Mouse (Mus musculus) cerebellum, adult 11 months (tissue): Measurements from ENCODE around the gene Fkbp5.
"Not testable (repeated sequence)": the region's sequence is repeated elsewhere in the genome, so short reads cannot be mapped to it uniquely, and the experiment has no call there.

ENCODE experiments used
- DNase-seq: peaks from one replicate; pipeline ENCODE4 v3.0.0; 2022

Fkbp5 gene

GRCm38 (mm10) chr17:28368449-28368848 is 148.9 kb downstream of the Fkbp5 start:
- peak; percentile 32 for DNase-seq

GRCm38 (mm10) chr17:28365122-28365521 is 152.2 kb downstream of the Fkbp5 start, which contains the start of gene Tulp1:
TSS of gene Tulp1 (minus strand) at chr17:28365222.
- DNase-seq = no peak

- no peak for DNase-seq
These were observed 153.8 kb downstream of the Fkbp5 start for GRCm38 (mm10) chr17:28363507-28363906.

- DNase-seq = no peak
These were observed 154.6 kb downstream of the Fkbp5 start for GRCm38 (mm10) chr17:28362653-28363292.

- DNase-seq = no peak
These were observed 155.2 kb downstream of the Fkbp5 start for GRCm38 (mm10) chr17:28361921-28362652.

GRCm38 (mm10) chr17:28360531-28361277 is 156.6 kb downstream of the Fkbp5 start:
- no peak for DNase-seq

GRCm38 (mm10) chr17:28358576-28359261 is 158.6 kb downstream of the Fkbp5 start:
- DNase-seq = not testable (repeated sequence)

- no peak for DNase-seq
These were observed 161.5 kb downstream of the Fkbp5 start for GRCm38 (mm10) chr17:28355871-28356270.

- no peak for DNase-seq
These were observed 165.3 kb downstream of the Fkbp5 start for GRCm38 (mm10) chr17:28352018-28352417.

GRCm38 (mm10) chr17:28351353-28351890 is 165.9 kb downstream of the Fkbp5 start:
- DNase-seq = no peak

GRCm38 (mm10) chr17:28350466-28351352 is 166.6 kb downstream of the Fkbp5 start, which contains the start of gene Tead3:
TSS of gene Tead3 (minus strand) at chr17:28350817.
- DNase-seq = no peak

- DNase-seq = no peak
These were observed 167.3 kb downstream of the Fkbp5 start for GRCm38 (mm10) chr17:28349901-28350465.

GRCm38 (mm10) chr17:28349264-28349880 is 168.0 kb downstream of the Fkbp5 start:
- DNase-seq = no peak
